24 mouse cellular contexts compared by ENCODE assay signal in genomic region chr2:84823237-84823636, GRCm38 (mm10). TPM values are rescaled to one million over a fixed set of nuclear protein-coding genes. Genes with fewer than 3 reads are reported as not detected.
DNase-seq lines count a peak whose midpoint lies in the region; ATAC-seq lines count a peak whose summit lies in the region.
"Had no signal": no experiment of that assay in that cellular context is flagged by ENCODE, and none has a peak within 500 bp of the region (broad histone marks: within the 10 kb centered on the region; RNA-seq: fewer than 3 reads in every experiment).

No protein-coding gene starts in this region.

- DNase-seq in embryo, embryonic 10.5 days (ENCODE audit: low spot score), result peak; percentile 28
- DNase-seq in embryo, embryonic 9.5 days (ENCODE audit: extremely low spot score), result no peak
- peak; percentile 42 for DNase-seq in 3T3-L1 (ENCODE audit: low read depth, low spot score)
- peak; percentile 40 for DNase-seq in embryonic facial prominence, embryonic 11.5 days (ENCODE audit: low spot score)
- no peak for DNase-seq in cerebellum, postnatal 10 days
- DNase-seq in spleen, adult 12 weeks (ENCODE audit: low spot score), result no peak
- DNase-seq: cerebellum, adult 2 months; gastrocnemius, postnatal 10 days; heart, adult 11 months; heart, postnatal 10 days; kidney, adult 2 months; kidney, postnatal 4 days; layer of hippocampus, postnatal 36 days; liver, postnatal 0 days; thymus, postnatal 25 days had no signal

- no peak overlapping the region for H3K4me3 ChIP-seq in kidney, embryonic 15.5 days (replicated peaks)
- H3K4me3 ChIP-seq in kidney, embryonic 14.5 days (ENCODE audit: low read length), result no peak overlapping the region
- H3K4me3 ChIP-seq in embryonic facial prominence, embryonic 11.5 days (ENCODE audit: low read depth, low read length), result no peak overlapping the region
- H3K4me3 ChIP-seq: hindbrain, embryonic 13.5 days; limb, embryonic 15.5 days; midbrain, embryonic 10.5 days had no signal

- no peaks in the 10 kb centered on the region for H3K27me3 ChIP-seq in kidney, embryonic 15.5 days
- H3K27me3 ChIP-seq in kidney, embryonic 14.5 days (ENCODE audit: control insufficient read depth, insufficient read depth, low read length), result no peaks in the 10 kb centered on the region
- no peaks in the 10 kb centered on the region for H3K27me3 ChIP-seq in embryonic facial prominence, embryonic 11.5 days (ENCODE audit: control insufficient read depth, insufficient read depth, low read length)
- H3K27me3 ChIP-seq: limb, embryonic 15.5 days had no signal

- 0 out of 2 replicates have a peak overlapping the region, but pooled peaks have one; percentile 29 for H3K27ac ChIP-seq in kidney, embryonic 15.5 days
- no peak overlapping the region for H3K27ac ChIP-seq in kidney, embryonic 14.5 days (ENCODE audit: low read depth, low read length)
- H3K27ac ChIP-seq in embryonic facial prominence, embryonic 11.5 days (replicated peaks; ENCODE audit: low read depth, low read length), result no peak overlapping the region
- H3K27ac ChIP-seq: hindbrain, embryonic 13.5 days; limb, embryonic 15.5 days; midbrain, embryonic 10.5 days had no signal

- peaks cover 13% of the 10 kb centered on the region for H3K4me1 ChIP-seq in kidney, embryonic 15.5 days
- H3K4me1 ChIP-seq in kidney, embryonic 14.5 days (ENCODE audit: control insufficient read depth, insufficient read depth, low read length), result peaks cover 10% of the 10 kb centered on the region; the same call in 1 of the 2 replicates
- H3K4me1 ChIP-seq in embryonic facial prominence, embryonic 11.5 days (ENCODE audit: control insufficient read depth, insufficient read depth, low read length), result no peaks in the 10 kb centered on the region

- no peak overlapping the region for H3K4me2 ChIP-seq in kidney, embryonic 15.5 days
- H3K4me2 ChIP-seq in kidney, embryonic 14.5 days (replicated peaks; ENCODE audit: low read depth, low read length), result no peak overlapping the region
- H3K4me2 ChIP-seq in embryonic facial prominence, embryonic 11.5 days (ENCODE audit: low read depth, low read length), result no peak overlapping the region
- H3K4me2 ChIP-seq: hindbrain, embryonic 13.5 days; limb, embryonic 15.5 days had no signal

- no peaks in the 10 kb centered on the region for H3K9me3 ChIP-seq in kidney, embryonic 15.5 days (replicated peaks)
- no peaks in the 10 kb centered on the region for H3K9me3 ChIP-seq in kidney, embryonic 14.5 days (ENCODE audit: control insufficient read depth, low read length)
- H3K9me3 ChIP-seq in embryonic facial prominence, embryonic 11.5 days (replicated peaks; ENCODE audit: control insufficient read depth, low read length), result no peaks in the 10 kb centered on the region
- H3K9me3 ChIP-seq: G1E; hindbrain, embryonic 13.5 days; limb, embryonic 15.5 days; midbrain, embryonic 10.5 days had no signal

- WGBS in kidney, embryonic 15.5 days, result 19% methylated on average over 2 of the region's 2 CpGs
- 17% methylated on average over 2 of the region's 2 CpGs for WGBS in kidney, embryonic 14.5 days
- WGBS in embryonic facial prominence, embryonic 11.5 days, result 37% methylated on average over 2 of the region's 2 CpGs

- H3K9ac ChIP-seq in kidney, embryonic 15.5 days, result no peak overlapping the region
- no peak overlapping the region for H3K9ac ChIP-seq in kidney, embryonic 14.5 days (ENCODE audit: low read depth, low read length)
- no peak overlapping the region for H3K9ac ChIP-seq in embryonic facial prominence, embryonic 11.5 days (replicated peaks; ENCODE audit: low read length)
- H3K9ac ChIP-seq: hindbrain, embryonic 13.5 days; limb, embryonic 15.5 days; liver, postnatal 0 days had no signal

- no peak for ATAC-seq in kidney, embryonic 15.5 days (replicated peaks; ENCODE audit: low FRiP score)
- ATAC-seq in kidney, embryonic 14.5 days (ENCODE audit: low FRiP score, low TSS enrichment), result no peak
- ATAC-seq in embryonic facial prominence, embryonic 11.5 days (replicated peaks; ENCODE audit: insufficient number of reproducible peaks, low FRiP score, low TSS enrichment, low read depth), result no peak
- ATAC-seq: CD4-positive, CD25-positive, alpha-beta regulatory T cell, adult 4 months; inflammation-experienced regulatory T-cells, adult 6 months; liver, postnatal 0 days had no signal

- H3K36me3 ChIP-seq in kidney, embryonic 15.5 days, result no peaks in the 10 kb centered on the region
- H3K36me3 ChIP-seq in kidney, embryonic 14.5 days (ENCODE audit: control insufficient read depth, insufficient read depth, low read length), result no peaks in the 10 kb centered on the region
- H3K36me3 ChIP-seq in embryonic facial prominence, embryonic 11.5 days (replicated peaks; ENCODE audit: control insufficient read depth, insufficient read depth, low read depth, low read length), result no peaks in the 10 kb centered on the region
- H3K36me3 ChIP-seq: hindbrain, embryonic 13.5 days; limb, embryonic 15.5 days; midbrain, embryonic 10.5 days had no signal

RNA-seq across cellular contexts. Expression of gene Smtnl1, which starts 0.8 kb away (rescaled TPM):
- polyA plus RNA-seq in kidney, embryonic 15.5 days (2015; fragmentation: Nextera tagmentation; extraction: Ambion mirVana), result 0.42 and 0.43 TPM in 2 replicates
- 0.16 and 0.24 TPM in 2 replicates for polyA plus RNA-seq in kidney, embryonic 14.5 days (2014; fragmentation: Nextera tagmentation; extraction: Ambion mirVana)
- polyA plus RNA-seq in embryonic facial prominence, embryonic 11.5 days (2014; fragmentation: Nextera tagmentation; extraction: Ambion mirVana), result 0.11 and 0.20 TPM in 2 replicates
- polyA plus RNA-seq: CD4-positive, CD25-positive, alpha-beta regulatory T cell, adult 4 months; cerebellum, adult 2 months; forebrain, embryonic 11.5 days; G1E; hindbrain, embryonic 13.5 days; inflammation-experienced regulatory T-cells, adult 6 months; midbrain, embryonic 10.5 days had no signal

RNA-seq across cellular contexts. Expression of gene Timm10, which starts 3.6 kb away (rescaled TPM):
- 54.2 and 54.4 TPM in 2 replicates for polyA plus RNA-seq in kidney, embryonic 15.5 days (2015; fragmentation: Nextera tagmentation; extraction: Ambion mirVana)
- 65.3 and 79.4 TPM in 2 replicates for polyA plus RNA-seq in kidney, embryonic 14.5 days (2014; fragmentation: Nextera tagmentation; extraction: Ambion mirVana)
- 45.9 and 50.0 TPM in 2 replicates for polyA plus RNA-seq in embryonic facial prominence, embryonic 11.5 days (2014; fragmentation: Nextera tagmentation; extraction: Ambion mirVana)

RNA-seq across cellular contexts. Expression of gene Slc43a1, which starts 15.4 kb away (rescaled TPM):
- polyA plus RNA-seq in kidney, embryonic 15.5 days (2015; fragmentation: Nextera tagmentation; extraction: Ambion mirVana), result 16.5 and 20.7 TPM in 2 replicates
- polyA plus RNA-seq in kidney, embryonic 14.5 days (2014; fragmentation: Nextera tagmentation; extraction: Ambion mirVana), result 15.5 and 19.4 TPM in 2 replicates
- 23.1 and 28.0 TPM in 2 replicates for polyA plus RNA-seq in embryonic facial prominence, embryonic 11.5 days (2014; fragmentation: Nextera tagmentation; extraction: Ambion mirVana)
- polyA plus RNA-seq: G1E had no signal

RNA-seq across cellular contexts. Expression of gene Ube2l6, which starts 24.6 kb away (rescaled TPM):
- 42.8 and 51.1 TPM in 2 replicates for polyA plus RNA-seq in kidney, embryonic 15.5 days (2015; fragmentation: Nextera tagmentation; extraction: Ambion mirVana)
- polyA plus RNA-seq in kidney, embryonic 14.5 days (2014; fragmentation: Nextera tagmentation; extraction: Ambion mirVana), result 25.3 and 29.0 TPM in 2 replicates
- polyA plus RNA-seq in embryonic facial prominence, embryonic 11.5 days (2014; fragmentation: Nextera tagmentation; extraction: Ambion mirVana), result 30.6 and 36.1 TPM in 2 replicates

RNA-seq across cellular contexts. Expression of gene Serping1, which starts 48.0 kb away (rescaled TPM):
- 86.7 and 109 TPM in 2 replicates for polyA plus RNA-seq in kidney, embryonic 15.5 days (2015; fragmentation: Nextera tagmentation; extraction: Ambion mirVana)
- polyA plus RNA-seq in kidney, embryonic 14.5 days (2014; fragmentation: Nextera tagmentation; extraction: Ambion mirVana), result 81.7 and 85.8 TPM in 2 replicates
- 21.0 and 22.4 TPM in 2 replicates for polyA plus RNA-seq in embryonic facial prominence, embryonic 11.5 days (2014; fragmentation: Nextera tagmentation; extraction: Ambion mirVana)
- polyA plus RNA-seq: CD4-positive, CD25-positive, alpha-beta regulatory T cell, adult 4 months; G1E had no signal

Comparison
In these comparisons a context has a peak if more than half of its experiments do, and no peak if none do; other contexts are left out.
1. DNase-seq: peak in embryo, embryonic 10.5 days (single experiment), 3T3-L1 (single experiment) and embryonic facial prominence, embryonic 11.5 days (single experiment); none in embryo, embryonic 9.5 days (single experiment), cerebellum, postnatal 10 days (0 of 2) and spleen, adult 12 weeks (single experiment).